Mouse (Mus musculus) small intestine, adult 2 months (tissue): ENCODE measurements around the gene Nes.

Experiments used
- CTCF ChIP-seq: fragments of 200-500 bp; IDR thresholded peaks from 2 replicates; pipeline ENCODE4 v1.5.1; 2012; ENCODE audit warnings: low read depth, mild to moderate bottlenecking, control low read depth, inconsistent platforms, low read length, moderate library complexity, mixed read lengths; ENCODE audit not compliant: insufficient replicate concordance, insufficient read length; ENCODE audit errors: extremely low read depth
- POLR2A ChIP-seq: fragments of 200-500 bp; IDR thresholded peaks from 2 replicates; pipeline ENCODE4 v1.6.1; 2012; ENCODE audit warnings: low read depth, mild to moderate bottlenecking, control low read depth, inconsistent platforms, low read length, moderate library complexity

DNA sequence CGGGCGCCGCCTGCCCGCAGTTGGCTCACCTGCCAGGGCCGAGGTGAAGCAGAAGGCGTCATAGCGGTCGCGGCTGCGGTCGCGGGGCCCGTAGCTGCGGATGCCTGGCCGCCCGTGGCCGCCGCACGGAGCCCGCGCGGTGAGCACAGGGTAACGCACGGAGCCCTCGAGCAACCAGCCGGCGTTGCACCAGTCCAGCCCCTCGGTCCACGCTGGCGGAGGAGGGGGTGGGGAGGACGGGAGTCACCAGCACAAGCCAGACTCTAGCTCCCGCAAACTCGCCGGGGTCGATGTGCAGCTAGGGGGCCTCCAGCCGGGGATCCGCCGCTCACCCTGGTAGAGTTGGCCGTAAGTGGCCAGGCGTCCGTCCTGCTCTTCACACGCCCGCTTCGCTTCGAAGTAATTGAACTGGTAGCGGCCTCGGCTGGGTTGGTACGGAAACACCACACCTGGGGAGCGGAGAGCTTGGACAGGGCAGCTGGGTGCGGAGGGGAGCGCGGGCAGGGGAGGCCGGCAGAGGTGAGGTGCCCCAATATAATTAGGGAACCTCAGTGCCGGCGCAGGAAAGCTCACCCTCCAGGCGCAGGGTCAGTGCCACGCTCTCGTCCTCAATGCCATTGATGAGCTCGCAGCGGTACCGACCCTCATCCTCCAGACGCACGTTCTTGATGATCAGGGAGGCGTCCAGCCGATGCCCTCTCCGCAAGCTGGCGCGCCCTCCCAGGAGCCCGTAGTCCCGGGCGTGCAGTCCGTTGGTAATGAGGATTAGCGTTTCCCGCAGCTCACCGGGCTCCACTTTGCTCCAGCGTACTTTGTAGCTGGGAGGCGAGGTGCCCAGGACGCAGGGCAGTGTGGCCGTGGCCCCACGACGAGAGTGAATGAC, 52.6 kb downstream of the Nes start:
- no peak for TF ChIP-seq CTCF
- no peak for TF ChIP-seq POLR2A
